Mouse (Mus musculus) right cerebral cortex, postnatal 14 days (tissue): Measurements from ENCODE around the gene Morc1.

Experiments used
- DNase-seq: peaks from one replicate; pipeline ENCODE4 v3.0.0; 2022

The Morc1 gene

DNA sequence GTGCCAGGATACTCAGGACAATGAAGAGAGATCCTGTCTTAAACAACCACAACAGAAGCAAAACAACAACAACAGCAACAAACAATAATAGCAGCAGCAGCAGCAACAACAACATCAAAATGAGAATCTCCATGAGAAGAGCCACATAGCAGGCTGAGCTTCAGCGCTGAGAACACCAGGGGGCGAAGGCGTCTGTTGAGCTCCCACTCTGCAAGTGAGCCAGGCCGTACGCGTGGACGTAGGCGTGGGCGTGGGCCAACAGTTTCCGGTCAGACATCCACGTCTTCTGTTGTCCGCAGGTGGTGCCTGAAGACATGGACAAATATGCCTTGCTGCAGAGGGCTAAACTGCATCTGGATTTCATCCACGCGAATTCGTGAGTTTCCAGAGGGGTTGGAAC is at the start of gene Morc1:
Gene Morc1 (plus strand): TSS at position 211 of the 400 bp plus-strand sequence.
- peak; percentile 8 for DNase-seq

DNA sequence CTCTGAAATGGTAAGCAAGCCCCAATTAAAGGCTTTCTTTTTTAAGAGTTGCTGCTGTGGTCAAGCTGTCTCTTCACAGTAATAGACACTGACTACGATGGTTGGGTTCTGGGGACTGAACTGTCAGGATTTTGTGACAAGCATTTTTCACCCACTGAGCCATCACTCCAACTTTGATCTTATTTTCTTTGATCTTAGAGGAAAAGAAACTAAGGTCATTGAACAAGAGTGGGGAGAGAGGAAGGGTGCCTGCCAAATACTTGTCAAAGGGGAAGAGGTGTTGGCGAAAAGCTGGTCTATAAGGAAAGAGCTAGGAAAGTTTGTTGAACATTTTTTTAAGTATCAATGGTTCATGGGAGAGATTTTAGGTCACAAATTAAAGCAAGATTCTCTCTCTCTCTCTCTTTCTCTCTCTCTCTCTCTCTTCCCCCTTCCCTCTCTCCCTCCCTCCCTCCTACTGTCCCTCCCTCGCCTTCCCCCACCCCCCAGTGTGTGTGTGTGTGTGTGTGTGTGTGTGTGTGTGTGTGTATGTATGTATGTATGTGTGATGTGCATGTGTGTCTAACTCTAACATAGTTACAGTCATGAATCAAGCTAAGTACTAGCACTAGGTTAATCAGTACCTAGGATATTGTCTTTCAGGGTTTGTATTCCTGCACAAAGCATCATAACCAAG is 47.3 kb upstream of the Morc1 start:
- DNase-seq = no peak

DNA sequence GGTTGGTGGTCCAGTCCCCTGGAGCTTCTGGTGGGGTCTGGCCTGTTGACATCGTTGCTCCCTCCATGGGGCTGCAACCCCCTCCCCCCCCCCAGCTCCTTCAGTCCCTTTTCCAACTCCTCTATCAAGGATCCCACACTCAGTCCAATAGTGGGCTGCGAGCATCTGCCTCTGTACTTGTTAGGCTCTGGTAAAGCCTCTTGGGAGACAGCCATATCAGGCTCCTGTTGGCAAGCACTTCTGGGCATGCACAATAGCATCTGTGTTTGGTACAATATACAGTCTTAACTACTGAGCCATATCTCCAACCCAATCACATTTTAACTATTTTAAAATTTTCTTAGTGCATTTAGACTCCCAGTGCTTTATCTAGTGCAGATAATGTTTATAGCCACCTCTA is 44.1 kb upstream of the Morc1 start:
- no peak for DNase-seq

DNA sequence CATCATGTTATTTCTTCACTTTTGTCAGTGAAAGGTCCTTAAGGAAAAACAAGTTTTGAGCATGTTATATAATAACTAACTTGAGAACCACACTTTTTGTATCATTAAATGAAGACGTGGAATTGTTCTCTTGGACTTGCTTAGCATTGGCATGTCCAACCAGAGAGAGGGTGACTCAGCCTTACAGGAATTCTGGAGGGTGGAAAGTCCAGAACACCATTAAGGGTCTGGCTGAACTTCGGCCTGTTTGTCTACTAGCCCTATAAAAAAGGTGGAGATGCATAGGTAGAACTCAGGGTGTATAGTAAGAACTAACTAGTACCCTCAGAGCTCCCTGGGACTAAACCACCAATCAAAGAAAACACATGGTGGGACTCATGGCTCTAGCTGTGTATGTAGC is 35.8 kb upstream of the Morc1 start:
- DNase-seq = no peak

DNA sequence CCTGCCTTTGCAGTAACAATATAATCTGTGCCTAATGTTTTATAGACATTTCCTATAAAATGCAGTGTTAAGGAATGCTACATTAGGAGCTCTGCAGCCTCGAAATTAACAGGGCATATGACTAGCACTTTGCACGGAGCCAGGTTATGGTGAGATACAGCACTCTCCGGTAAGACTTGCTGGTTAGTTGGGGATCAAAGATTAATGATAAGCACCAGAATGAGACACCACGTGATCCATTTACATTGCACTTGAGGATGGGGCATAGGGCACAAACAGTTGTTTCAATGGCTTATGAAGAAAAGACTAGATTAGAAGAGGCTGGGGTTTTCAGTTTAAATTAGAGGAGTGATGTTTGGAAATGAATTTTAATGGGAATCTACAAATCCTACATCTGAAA is 28.1 kb upstream of the Morc1 start:
- no peak for DNase-seq

DNA sequence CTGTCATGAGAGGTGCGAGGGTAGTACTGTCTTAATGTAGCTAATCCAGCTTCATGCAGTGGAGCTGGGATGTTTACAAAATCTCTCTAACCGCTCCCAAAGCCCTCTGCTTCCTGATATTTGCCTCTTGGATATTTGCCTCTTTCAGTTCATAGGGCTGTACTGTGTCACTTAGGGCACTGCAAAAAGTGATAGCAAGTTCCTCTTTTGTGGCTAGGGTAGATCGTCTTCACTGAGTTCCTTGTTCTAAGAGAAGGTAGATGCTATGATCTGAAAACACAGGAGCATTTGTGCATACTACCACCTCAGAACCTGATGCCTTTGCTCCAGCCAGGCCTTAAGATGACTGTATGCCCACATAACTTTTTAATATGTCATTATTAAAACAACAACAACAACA is 27.6 kb upstream of the Morc1 start:
- DNase-seq = no peak

GRCm38 (mm10) chr16:48404009-48404408 is 27.0 kb upstream of the Morc1 start:
- DNase-seq = no peak

DNA sequence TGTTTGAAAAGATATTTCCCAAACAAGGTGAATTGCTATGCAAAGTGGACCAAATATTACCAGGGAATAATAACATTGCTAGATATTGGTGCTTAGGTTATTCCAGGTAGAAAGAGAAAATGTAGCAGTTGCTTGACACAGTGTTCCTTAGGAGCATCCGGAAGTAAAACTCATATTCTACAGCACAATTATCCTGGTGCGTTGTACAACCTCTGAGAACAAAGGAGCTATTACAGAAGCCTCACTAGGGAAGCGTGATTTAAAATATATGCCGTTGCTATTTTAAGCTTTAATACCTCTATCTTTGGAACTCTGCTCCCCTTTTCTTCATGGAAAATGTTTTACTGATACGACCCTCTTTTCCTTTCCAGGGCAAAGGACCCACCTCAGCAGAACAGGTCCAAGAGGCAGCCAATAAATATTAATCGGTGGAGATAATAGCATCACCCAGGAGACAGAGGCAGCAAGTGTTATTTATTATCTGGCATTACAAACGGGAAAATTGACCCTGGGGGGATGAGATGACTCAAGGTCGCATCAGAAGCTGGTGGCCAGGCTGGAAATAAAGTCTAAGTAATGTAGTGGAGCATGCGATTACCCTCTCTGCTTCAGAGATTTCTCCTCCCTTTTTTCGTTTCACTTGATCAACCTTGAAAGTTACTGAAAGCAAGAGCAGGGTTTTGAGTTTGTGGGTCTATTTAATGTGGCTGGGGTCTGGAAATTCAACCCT is 25.2 kb upstream of the Morc1 start:
- no peak for DNase-seq

DNA sequence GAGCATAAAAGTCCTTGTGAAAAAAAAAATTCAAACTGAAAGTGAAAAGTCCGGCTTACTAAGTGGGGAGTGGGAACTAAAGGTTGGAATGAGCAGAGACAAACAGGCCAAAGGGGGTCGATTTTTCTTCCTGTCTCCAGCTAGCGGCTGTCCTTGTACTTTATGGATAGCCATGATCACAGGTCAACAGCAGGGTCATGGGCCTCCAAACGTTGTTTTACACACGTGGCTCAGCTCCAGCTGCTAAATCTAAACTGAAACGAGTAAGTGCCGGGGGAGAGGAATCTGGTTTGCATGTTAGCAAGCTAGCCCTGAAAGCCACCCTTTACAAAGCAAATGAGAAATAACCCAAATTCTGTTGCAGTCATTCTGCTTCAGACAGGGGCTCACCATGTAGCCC is 21.5 kb upstream of the Morc1 start:
- no peak for DNase-seq

- no peak for DNase-seq
These were observed 20.9 kb upstream of the Morc1 start for GRCm38 (mm10) chr16:48410125-48410524.

GRCm38 (mm10) chr16:48412246-48412645 is 18.8 kb upstream of the Morc1 start, which contains the start of gene Gm5485:
Gm5485 (minus strand) TSS chr16:48412416.
- DNase-seq = no peak

DNA sequence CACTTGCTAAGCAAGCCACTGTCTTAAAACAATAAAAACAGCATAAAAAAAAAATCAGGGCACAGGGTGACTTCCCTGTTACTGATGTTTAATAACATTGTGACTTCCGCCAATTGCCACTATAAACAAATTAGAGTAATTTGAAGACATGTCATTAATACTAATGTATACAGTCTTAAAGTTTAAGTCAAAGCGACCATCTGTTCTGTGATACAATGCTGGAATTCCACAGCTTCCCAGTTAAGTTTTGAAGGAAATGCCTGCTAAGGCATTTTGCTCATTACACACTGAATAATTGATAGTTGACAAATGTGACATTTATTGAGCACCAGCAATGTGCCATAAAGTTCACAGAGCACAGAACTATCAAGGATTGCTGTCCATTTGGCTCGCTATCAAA is 12.5 kb upstream of the Morc1 start:
- no peak for DNase-seq

DNA sequence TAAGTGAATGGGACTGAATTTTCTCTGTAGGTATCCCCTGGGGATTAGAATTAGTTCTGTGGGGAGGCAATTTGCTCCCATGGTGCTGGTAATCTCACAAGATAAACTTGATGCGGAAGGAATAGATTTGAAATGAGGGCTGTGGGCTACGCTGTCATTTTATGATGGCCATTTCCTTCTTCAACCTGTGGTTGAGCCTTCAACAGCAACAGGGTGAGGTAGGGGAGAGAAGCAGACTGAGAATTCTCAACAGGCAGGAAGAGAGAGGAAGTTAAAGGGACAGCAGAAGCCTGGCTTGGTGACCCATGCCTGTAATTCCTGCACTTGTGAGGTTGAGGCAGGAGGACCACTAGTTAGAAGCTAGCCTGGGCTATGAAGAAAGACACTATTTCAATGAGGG is 12.0 kb upstream of the Morc1 start:
- no peak for DNase-seq

- no peak for DNase-seq
These were observed 8.5 kb upstream of the Morc1 start for GRCm38 (mm10) chr16:48422501-48422900.

GRCm38 (mm10) chr16:48424069-48424468 is 7.0 kb upstream of the Morc1 start:
- DNase-seq = no peak

- DNase-seq = peak; percentile 8
These were observed 1.6 kb upstream of the Morc1 start for GRCm38 (mm10) chr16:48429427-48429826.

DNA sequence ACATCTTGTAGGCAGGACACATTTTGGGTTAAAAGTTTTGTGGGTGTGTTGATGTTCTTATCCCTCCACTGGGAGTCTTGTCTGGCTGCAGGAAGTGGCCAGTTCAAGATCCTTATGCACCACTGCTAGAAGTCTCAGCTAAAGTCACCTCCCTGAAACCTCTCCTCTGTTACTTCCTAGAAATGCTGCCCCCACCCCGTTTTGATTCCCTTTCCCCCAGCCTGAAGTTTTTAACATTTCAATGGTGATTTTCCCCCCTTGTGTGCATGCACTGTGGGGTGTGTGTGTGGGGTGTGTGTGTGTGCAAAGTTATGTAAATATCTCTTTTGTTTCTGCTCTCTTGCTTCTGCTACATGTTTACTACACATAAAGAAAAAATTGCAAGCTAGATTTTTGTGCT is 4.4 kb downstream of the Morc1 start:
- no peak for DNase-seq

DNA sequence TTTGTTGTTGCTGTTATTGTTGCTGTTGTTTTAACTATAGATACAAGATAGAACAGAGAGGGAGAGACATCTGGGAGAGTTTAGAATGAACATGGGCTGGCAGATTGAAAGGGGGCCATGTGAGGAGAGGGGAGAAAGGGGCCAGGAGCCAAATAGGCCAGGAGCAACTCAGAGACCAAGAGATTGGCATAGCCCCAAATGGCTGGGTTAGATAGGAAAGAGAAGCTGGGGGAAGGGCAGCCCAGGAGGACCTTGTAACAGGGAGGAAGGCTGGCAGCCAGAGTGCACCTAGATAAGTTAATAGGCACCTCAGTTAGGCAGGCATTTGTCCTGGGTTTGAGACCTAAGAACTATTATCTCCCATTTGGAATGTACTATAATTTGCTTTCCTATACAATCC is 6.4 kb downstream of the Morc1 start:
- no peak for DNase-seq

GRCm38 (mm10) chr16:48444589-48444988 is 13.6 kb downstream of the Morc1 start:
- no peak for DNase-seq

GRCm38 (mm10) chr16:48446161-48446925 is 15.3 kb downstream of the Morc1 start:
- DNase-seq = no peak

DNA sequence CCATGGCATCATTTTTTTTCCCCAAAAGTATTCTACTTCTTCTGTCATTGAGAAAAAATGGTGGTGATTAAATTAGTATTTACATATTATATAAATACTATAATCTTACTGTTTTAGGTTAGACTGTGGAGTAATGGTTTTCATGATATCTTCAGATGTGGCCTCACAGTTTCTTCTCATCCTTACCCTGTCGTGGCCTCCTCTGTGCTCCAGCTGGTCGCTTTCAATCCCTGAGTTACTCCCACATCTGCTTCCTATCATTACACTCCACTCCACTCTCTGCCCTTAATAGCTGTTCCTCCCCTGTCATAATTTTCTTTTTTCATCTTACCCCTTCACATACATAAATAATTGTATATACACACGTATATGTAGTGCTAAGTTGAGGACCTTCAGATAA is 22.2 kb downstream of the Morc1 start:
- DNase-seq = no peak

DNA sequence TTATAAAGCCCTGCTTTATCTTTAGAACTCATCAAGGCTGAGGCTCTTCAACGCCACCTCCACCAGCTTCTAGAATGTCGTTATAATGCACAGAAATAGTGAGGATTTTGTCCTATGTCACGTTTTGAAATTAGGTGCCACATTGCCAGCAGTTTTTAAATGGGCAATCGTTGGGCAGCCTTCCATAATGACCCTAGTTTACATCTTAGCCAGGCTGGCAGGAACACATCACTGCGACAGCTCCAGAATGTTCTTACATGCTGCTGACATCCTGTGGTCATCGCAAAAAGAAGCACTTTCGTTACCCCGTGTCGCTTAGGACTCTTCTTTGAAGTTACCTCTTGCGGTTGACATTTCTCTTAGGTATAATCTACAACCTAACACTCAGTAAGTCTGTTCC is 42.4 kb downstream of the Morc1 start:
- no peak for DNase-seq

DNA sequence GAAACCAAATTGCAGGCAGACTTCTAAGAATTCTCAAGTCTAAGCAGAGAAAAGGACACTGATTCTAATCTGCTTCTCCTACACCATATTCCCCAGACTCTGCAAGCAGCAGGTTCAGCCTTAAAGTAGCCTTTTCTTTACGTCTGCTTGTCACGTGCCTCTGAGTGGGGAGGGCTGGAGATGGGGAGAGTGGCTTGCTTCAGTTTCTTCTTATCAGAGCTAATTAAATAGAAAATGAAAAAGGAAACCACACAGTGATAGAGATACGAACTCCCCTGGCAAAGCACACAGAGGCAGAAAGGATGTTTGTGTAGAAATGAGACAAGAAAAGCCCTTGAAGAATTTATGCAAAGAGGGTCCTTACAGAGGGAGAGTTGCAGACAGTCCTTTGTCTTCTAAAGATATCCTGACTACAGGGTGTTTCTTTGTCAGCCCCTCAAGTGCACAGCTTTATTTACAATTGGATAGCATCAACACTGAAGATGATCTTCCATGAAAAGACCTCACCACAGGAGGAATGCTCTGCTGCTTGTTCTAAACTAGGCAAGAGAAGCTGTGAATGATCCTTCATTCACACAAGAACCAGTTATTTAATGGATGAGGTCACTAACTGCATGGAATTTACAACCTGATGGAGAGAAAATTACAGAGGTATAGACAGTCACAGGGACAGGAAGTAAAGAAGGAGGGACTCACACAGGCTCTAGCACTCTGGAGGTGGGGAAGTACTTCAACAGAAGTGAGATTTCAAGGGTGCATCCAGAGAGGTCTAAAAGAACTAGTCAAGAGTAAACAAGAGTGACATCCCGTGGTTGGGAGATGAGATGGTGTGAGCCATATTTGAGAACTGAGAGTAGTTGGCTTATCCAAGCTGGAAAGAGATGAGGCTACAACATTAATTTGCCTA is 44.1 kb downstream of the Morc1 start:
- DNase-seq = no peak
